Mouse (Mus musculus) ES-Bruce4 (cell line): ENCODE data around the gene Hspa12b. TPM values are rescaled to one million over a fixed set of nuclear protein-coding genes. Genes with fewer than 3 reads are reported as not detected.
A peak's percentile ranks its signal among the peaks of the same experiment; 100 is the strongest.

Source experiments
- H3K27ac ChIP-seq: 2 replicates; pipeline ENCODE4 v1.5.1; 2012; ENCODE audit warnings: low read length, inconsistent platforms; ENCODE audit not compliant: insufficient read depth
- H3K27me3 ChIP-seq: 2 replicates; pipeline ENCODE4 v1.6.1; 2012; ENCODE audit warnings: mild to moderate bottlenecking, low read length, inconsistent platforms; ENCODE audit not compliant: control insufficient read depth, poor library complexity, insufficient read depth, severe bottlenecking
- H3K36me3 ChIP-seq: 2 replicates; pipeline ENCODE4 v1.6.1; 2012; ENCODE audit warnings: inconsistent platforms, mild to moderate bottlenecking, low read length, moderate library complexity; ENCODE audit not compliant: control insufficient read depth, poor library complexity, insufficient read depth, severe bottlenecking
- H3K4me1 ChIP-seq: one replicate; pipeline ENCODE4 v1.8.1; 2011; ENCODE audit warnings: low read length; ENCODE audit not compliant: control insufficient read depth, insufficient read depth
- H3K4me3 ChIP-seq: 2 replicates; pipeline ENCODE4 v1.5.1; 2011; ENCODE audit warnings: low read depth, mild to moderate bottlenecking, low read length
- H3K9ac ChIP-seq: 2 replicates; pipeline ENCODE4 v1.6.1; 2012; ENCODE audit warnings: low read depth, mild to moderate bottlenecking, inconsistent platforms; ENCODE audit not compliant: poor library complexity, severe bottlenecking
- H3K9me3 ChIP-seq: replicated peaks from 2 replicates; pipeline ENCODE4 v1.6.1; 2012; ENCODE audit warnings: mild to moderate bottlenecking, low read length, inconsistent platforms; ENCODE audit not compliant: control insufficient read depth, poor library complexity, insufficient read depth, severe bottlenecking
- CTCF ChIP-seq: IDR thresholded peaks from one replicate; pipeline ENCODE4 v1.8.1; 2011; ENCODE audit warnings: low read depth, low read length
- EP300 ChIP-seq: IDR thresholded peaks from 2 replicates; pipeline ENCODE4 v1.6.1; 2011; ENCODE audit warnings: low read depth, low read length; ENCODE audit not compliant: insufficient read depth
- POLR2A ChIP-seq: IDR thresholded peaks from one replicate; pipeline ENCODE4 v1.8.1; 2011; ENCODE audit warnings: low read length; ENCODE audit not compliant: insufficient read depth
- polyA plus RNA-seq: library from polyadenylated mRNA; stranded (reverse); fragments of >200 nt; gene quantifications from 2 replicates; pipeline ENCODE4 v1.2.4, GENCODE M21; 2011; ENCODE audit warnings: low read depth; ENCODE audit not compliant: missing spikeins, insufficient read depth, insufficient read length

Gene Hspa12b
- polyA plus RNA-seq, 1 experiment: 1.9 TPM

DNA sequence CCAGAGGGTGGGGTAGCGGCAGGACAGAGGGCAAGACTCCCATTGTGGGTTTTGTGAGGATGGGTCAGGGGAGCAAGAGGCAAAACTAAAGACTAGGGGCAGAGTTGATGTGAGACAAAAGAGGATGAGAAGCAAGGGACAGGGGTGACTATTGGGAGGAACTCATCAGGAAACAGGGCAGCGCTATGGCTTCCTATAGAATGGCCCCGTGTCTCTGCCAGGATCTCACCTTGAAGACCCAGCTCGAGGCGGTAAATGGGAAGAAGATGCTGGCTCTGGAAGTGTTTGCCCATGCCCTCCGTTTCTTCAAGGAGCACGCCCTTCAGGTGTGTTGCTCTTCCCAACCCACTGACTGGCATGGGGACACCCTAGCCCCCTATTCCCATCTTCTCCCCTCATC, 11.7 kb downstream of the Hspa12b start:
- Histone ChIP-seq H3K27ac (no peak overlapping the region), H3K9ac (no peak overlapping the region), H3K36me3 (no peaks in the 10 kb centered on the region), H3K9me3 (no peaks in the 10 kb centered on the region), H3K4me1 (no peaks in the 10 kb centered on the region), H3K27me3 (no peaks in the 10 kb centered on the region), H3K4me3 (no peak overlapping the region)
- TF ChIP-seq POLR2A: no peak
- no peak for TF ChIP-seq CTCF
- TF ChIP-seq EP300: no peak

DNA sequence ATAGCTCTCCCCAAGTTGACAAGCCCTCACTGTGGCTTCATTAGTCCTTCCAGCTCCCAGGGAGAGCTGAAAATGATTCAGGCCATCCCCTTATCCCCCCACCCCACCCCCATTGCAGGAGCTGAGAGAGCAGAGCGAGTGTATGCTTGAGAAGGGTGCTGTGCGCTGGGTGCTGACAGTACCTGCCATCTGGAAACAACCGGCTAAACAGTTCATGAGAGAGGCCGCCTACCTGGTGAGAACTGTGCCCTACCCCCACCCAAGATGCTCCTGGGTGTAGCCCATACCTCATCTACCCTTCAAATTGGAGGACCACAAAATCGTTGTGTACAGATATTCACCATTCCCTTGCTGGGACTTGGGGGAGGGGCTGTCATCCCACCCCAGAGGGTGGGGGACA, 12.2 kb downstream of the Hspa12b start:
- no peak overlapping the region for H3K27ac ChIP-seq
- H3K27me3 ChIP-seq: no peaks in the 10 kb centered on the region
- TF ChIP-seq CTCF (no peak), EP300 (no peak), POLR2A (no peak)
- H3K36me3 ChIP-seq: no peaks in the 10 kb centered on the region
- H3K4me3 ChIP-seq: no peak overlapping the region
- H3K4me1 ChIP-seq: no peaks in the 10 kb centered on the region
- no peaks in the 10 kb centered on the region for H3K9me3 ChIP-seq
- H3K9ac ChIP-seq: no peak overlapping the region

DNA sequence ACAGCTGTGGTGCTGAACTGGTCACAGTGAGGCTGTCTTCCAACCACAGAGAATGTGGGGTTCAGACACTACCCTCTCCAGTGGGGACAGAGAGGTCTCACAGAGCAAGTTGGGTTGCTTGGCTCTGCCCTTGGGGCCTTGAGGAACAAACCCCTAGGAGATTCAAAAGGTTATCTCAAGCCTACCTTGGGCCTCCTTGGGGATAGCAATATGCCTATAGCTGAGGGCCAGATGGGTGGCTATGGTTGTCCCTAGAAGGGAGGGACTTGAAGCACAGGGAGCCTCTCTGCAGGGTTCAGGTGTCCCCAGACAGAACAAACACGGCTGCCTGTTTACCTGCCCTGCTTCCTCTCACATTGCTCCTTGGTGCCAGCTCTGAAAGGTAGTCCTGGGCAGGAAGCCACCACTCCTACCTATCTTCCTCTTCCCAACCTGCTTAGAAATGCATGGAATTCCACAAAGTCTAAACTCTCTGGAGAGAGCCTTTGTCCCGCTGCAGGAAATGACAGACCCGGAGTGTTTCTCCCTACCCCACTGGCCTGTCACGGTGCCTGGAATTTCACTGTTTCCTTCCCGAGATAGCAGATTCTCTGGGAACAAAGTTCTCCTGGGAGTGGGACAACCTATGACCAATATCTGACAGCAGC, 12.9 kb downstream of the Hspa12b start:
- Histone ChIP-seq H3K27ac (no peak overlapping the region), H3K27me3 (no peaks in the 10 kb centered on the region), H3K9me3 (no peaks in the 10 kb centered on the region), H3K36me3 (no peaks in the 10 kb centered on the region), H3K4me1 (no peaks in the 10 kb centered on the region), H3K9ac (no peak overlapping the region), H3K4me3 (no peak overlapping the region)
- TF ChIP-seq CTCF (no peak), POLR2A (no peak)

DNA sequence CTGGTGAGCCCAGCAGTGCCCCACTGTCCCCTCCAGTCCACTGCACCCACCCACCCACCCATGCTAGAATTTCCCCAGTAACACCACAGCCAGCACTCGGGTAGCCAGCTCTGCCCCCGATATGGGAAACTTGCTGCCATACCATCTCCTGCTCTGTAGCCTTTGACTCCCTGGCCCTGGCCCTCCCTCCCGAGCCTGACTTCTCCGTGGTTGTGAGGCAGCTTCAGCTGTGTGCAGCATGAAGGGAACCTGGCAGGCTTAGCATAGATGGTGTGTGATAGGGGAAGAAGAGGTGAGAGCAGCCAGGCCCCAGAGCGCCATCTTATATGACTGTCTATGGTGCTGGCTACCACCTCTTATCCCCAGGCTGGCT, 13.4 kb downstream of the Hspa12b start:
- no peak overlapping the region for H3K27ac ChIP-seq
- no peaks in the 10 kb centered on the region for H3K9me3 ChIP-seq
- H3K27me3 ChIP-seq: no peaks in the 10 kb centered on the region
- no peak for TF ChIP-seq CTCF
- no peak overlapping the region for H3K4me3 ChIP-seq
- no peaks in the 10 kb centered on the region for H3K36me3 ChIP-seq
- H3K4me1 ChIP-seq: no peaks in the 10 kb centered on the region
- H3K9ac ChIP-seq: no peak overlapping the region

DNA sequence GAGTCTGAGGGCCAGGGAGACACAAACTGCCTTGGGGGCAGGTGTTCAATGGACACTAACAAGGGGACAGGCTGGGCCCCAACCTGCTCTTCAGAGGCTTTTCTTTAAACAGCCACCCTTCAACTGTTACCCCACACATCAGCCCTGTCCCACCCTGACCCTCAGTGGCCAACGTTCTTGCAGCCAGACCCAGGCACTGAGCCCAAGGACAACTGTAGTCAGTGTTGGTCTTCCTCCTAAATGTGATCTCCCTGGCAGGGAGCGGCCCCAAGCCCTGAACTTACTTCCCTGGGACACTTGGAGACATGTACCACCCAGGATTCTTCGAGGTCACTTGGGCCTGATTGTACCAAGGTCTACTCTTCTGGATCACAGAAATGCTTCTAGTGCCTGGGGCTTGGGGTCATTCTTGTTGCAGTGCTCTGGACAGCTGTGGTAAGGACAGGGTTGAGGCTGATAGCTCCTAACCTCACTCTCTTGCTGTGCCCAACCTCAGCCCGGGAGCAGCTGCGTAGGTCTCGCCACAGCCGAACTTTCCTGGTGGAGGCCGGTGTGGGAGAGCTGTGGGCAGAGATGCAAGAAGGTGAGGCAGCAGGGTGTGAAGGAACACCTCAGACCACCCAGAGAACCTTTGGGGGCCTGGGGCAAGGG, 14.4 kb downstream of the Hspa12b start:
- no peak for TF ChIP-seq EP300
- TF ChIP-seq CTCF: no peak
- TF ChIP-seq POLR2A: no peak
- H3K9ac ChIP-seq: no peak overlapping the region
- H3K36me3 ChIP-seq: 0 out of 2 replicates have a peak, but pooled peaks cover under 1% of the 10 kb centered on the region
- no peak overlapping the region for H3K4me3 ChIP-seq
- no peaks in the 10 kb centered on the region for H3K27me3 ChIP-seq
- no peaks in the 10 kb centered on the region for H3K4me1 ChIP-seq
- no peaks in the 10 kb centered on the region for H3K9me3 ChIP-seq
- no peak overlapping the region for H3K27ac ChIP-seq

DNA sequence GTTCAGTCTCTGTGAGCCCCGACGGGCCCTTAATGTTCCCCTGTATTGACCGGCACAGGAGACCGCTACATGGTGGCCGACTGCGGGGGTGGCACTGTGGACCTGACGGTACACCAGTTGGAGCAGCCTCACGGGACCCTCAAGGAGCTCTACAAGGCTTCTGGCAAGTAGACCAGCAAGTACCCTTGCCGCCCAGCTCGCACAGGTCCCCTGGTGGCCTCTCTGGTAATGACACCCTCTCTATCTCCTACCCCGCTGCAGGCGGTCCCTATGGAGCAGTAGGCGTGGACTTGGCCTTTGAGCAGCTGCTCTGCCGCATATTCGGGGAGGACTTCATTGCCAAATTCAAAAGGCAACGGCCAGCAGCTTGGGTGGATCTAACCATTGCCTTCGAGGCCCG, 15.5 kb downstream of the Hspa12b start:
- Histone ChIP-seq H3K4me1 (no peaks in the 10 kb centered on the region), H3K4me3 (0 out of 2 replicates have a peak overlapping the region, but pooled peaks have one; percentile 3), H3K27me3 (no peaks in the 10 kb centered on the region), H3K36me3 (peaks cover 6% of the 10 kb centered on the region; the same call in 1 of the 2 replicates), H3K9ac (no peak overlapping the region), H3K9me3 (no peaks in the 10 kb centered on the region), H3K27ac (no peak overlapping the region)
- TF ChIP-seq POLR2A: no peak
- TF ChIP-seq CTCF: peak; percentile 52
- TF ChIP-seq EP300: 0 out of 2 replicates have a peak, but pooled peaks have one; percentile 11
